Mouse (Mus musculus) limb, embryonic 12.5 days (tissue): Measurements from ENCODE around the gene Cdkal1. TPM values are rescaled to one million over a fixed set of nuclear protein-coding genes. Genes with fewer than 3 reads are reported as not detected.

Experiments used
- ATAC-seq: fragments of 200-750 bp; cut with Nextera tagmentation; 2 replicates; pipeline ENCODE4 v1.8.0; 2017; ENCODE audit warnings: low read depth, moderate TSS enrichment; ENCODE audit not compliant: insufficient number of reproducible peaks, insufficient read depth, low FRiP score, low TSS enrichment
- H3K27ac ChIP-seq: fragments of 300-500 bp; sonication (generic); 2 replicates; pipeline ENCODE4 v1.5.1; 2016; ENCODE audit warnings: mild to moderate bottlenecking, moderate library complexity
- H3K27me3 ChIP-seq: fragments of 300-500 bp; sonication (generic); 2 replicates; pipeline ENCODE4 v1.6.1; 2016; ENCODE audit warnings: mild to moderate bottlenecking, moderate library complexity
- H3K36me3 ChIP-seq: fragments of 300-500 bp; sonication (generic); 2 replicates; pipeline ENCODE4 v1.6.1; 2016; ENCODE audit warnings: mild to moderate bottlenecking, moderate library complexity
- H3K4me1 ChIP-seq: fragments of 300-500 bp; sonication (generic); replicated peaks from 2 replicates; pipeline ENCODE4 v1.6.1; 2016
- H3K4me2 ChIP-seq: fragments of 300-500 bp; sonication (generic); 2 replicates; pipeline ENCODE4 v1.6.1; 2016; ENCODE audit warnings: mild to moderate bottlenecking, moderate library complexity
- H3K4me3 ChIP-seq: fragments of 300-500 bp; sonication (generic); replicated peaks from 2 replicates; pipeline ENCODE4 v1.5.1; 2016; ENCODE audit warnings: mild to moderate bottlenecking
- H3K9ac ChIP-seq: fragments of 300-500 bp; sonication (generic); replicated peaks from 2 replicates; pipeline ENCODE4 v1.6.1; 2016; ENCODE audit warnings: mild to moderate bottlenecking, moderate library complexity
- H3K9me3 ChIP-seq: fragments of 300-500 bp; sonication (generic); 2 replicates; pipeline ENCODE4 v1.6.1; 2016; ENCODE audit warnings: mild to moderate bottlenecking, moderate library complexity
- WGBS: fragments of 180-500 bp; shearing (Covaris S2); methylation state at CpG from one replicate; pipeline ENCODE4 v1.1.7; 2016; 5-methylcytosine and 5-hydroxymethylcytosine counted together
- polyA plus RNA-seq: library from polyadenylated mRNA; unstranded; fragments of >200 nt; fragmentation: Nextera tagmentation; extraction: Ambion mirVana; gene quantifications from 2 replicates; pipeline ENCODE4 v1.2.1, GENCODE M21; 2016

Cdkal1 gene
- polyA plus RNA-seq, 1 experiment from 2014 or later: 42.4 TPM

DNA sequence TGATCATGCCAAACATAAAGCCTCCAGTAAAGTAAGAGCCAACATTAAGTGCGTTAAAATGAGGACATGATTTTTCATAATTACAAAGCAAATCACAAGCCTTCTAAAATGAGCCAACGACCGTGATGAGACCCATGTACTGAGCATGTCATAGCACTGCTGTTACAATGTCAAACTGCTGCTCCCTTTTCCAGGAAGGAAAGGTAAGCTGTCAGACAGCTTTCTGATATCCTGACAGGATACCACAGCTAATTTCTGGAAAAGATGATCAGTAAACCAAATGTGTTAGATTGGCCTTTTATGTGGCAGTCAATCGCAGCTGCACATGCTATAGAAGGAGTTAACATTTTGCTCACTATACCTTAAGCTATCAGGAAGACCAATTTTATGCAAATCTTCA lies 44.7 kb downstream of the Cdkal1 start:
- H3K4me3 ChIP-seq: no peak overlapping the region
- no peaks in the 10 kb centered on the region for H3K27me3 ChIP-seq
- ATAC-seq: no peak
- H3K9me3 ChIP-seq: no peaks in the 10 kb centered on the region
- H3K27ac ChIP-seq: no peak overlapping the region
- WGBS: 91% methylated on average over 4 of the region's 4 CpGs
- no peaks in the 10 kb centered on the region; the same call in 1 of the 2 replicates for H3K4me1 ChIP-seq
- no peak overlapping the region for H3K4me2 ChIP-seq
- H3K9ac ChIP-seq: no peak overlapping the region
- H3K36me3 ChIP-seq: no peaks in the 10 kb centered on the region

DNA sequence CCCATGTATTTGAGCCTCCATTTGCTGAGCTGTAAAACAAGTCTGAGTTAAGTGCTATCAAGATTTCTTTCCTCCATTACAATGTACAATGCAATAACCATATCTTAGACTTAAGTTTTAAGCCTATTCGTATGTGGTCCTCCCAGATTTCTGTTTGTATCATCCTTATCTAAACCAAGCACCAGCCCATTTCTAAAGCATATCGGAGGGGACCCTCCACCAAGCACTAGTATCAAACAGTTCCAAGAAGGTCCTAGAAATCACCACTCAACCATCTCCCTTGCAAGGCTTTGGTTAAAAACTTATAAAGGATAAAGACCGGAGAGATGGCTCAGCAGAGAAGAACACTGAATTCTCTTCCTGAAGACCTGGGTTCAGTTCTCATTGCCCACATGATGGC lies 47.1 kb downstream of the Cdkal1 start:
- Histone ChIP-seq H3K9ac (no peak overlapping the region), H3K27ac (no peak overlapping the region), H3K4me3 (no peak overlapping the region), H3K4me2 (no peak overlapping the region), H3K9me3 (no peaks in the 10 kb centered on the region), H3K27me3 (no peaks in the 10 kb centered on the region), H3K4me1 (no peaks in the 10 kb centered on the region; the same call in 1 of the 2 replicates), H3K36me3 (no peaks in the 10 kb centered on the region)
- ATAC-seq: no peak
- WGBS: 92% methylated on average over 3 of the region's 3 CpGs

DNA sequence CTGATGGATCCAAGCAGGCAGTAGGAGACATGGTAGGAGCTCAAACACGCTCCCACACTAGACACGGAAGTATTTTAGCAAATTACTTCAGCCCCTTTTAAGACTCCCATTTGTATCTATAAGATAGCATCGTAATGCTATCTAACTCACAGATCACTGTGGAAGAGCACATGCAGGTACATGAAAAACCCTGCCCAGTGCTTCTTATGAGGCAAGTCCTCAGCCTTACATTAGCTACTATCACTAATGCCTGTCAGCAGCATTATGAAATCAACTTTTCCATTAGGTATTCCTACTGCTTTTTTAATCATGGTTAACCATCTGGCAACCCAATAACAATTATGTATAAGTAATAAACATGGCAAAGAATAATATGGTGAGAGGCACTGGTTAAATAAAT lies 47.5 kb downstream of the Cdkal1 start:
- ATAC-seq: no peak

DNA sequence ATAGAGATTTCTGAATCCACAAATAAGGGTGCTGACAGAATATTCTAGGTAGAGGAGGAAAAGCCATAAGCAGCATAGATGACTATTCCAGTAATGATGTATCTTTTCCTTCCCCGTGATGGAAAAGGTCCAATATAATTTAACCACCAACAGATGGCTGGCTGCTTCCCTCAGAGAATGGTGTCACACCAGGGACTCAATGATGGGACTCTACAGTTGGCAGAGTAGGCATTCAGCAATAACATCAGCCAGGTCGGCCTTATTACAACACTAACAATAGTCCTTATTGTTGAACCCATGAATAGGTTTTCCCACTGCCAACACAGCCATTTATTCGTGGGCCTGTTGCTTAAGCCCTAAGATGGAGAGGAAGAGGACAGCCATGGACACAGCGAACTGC lies 48.6 kb downstream of the Cdkal1 start:
- no peak overlapping the region for H3K9ac ChIP-seq
- WGBS: 86% methylated on average over 4 of the region's 4 CpGs
- H3K4me3 ChIP-seq: no peak overlapping the region
- no peak for ATAC-seq
- no peaks in the 10 kb centered on the region for H3K27me3 ChIP-seq
- H3K4me1 ChIP-seq: no peaks in the 10 kb centered on the region; the same call in 1 of the 2 replicates
- no peak overlapping the region for H3K4me2 ChIP-seq
- H3K27ac ChIP-seq: no peak overlapping the region
- H3K9me3 ChIP-seq: no peaks in the 10 kb centered on the region
- no peaks in the 10 kb centered on the region for H3K36me3 ChIP-seq

More for the DNA sequence above, 47.5 kb downstream of the Cdkal1 start:
- Histone ChIP-seq H3K4me2 (no peak overlapping the region), H3K4me3 (no peak overlapping the region), H3K36me3 (no peaks in the 10 kb centered on the region), H3K9ac (no peak overlapping the region), H3K27ac (no peak overlapping the region), H3K9me3 (no peaks in the 10 kb centered on the region), H3K27me3 (no peaks in the 10 kb centered on the region), H3K4me1 (no peaks in the 10 kb centered on the region; the same call in 1 of the 2 replicates)
- WGBS: 98% methylated on average over 3 of the region's 3 CpGs

DNA sequence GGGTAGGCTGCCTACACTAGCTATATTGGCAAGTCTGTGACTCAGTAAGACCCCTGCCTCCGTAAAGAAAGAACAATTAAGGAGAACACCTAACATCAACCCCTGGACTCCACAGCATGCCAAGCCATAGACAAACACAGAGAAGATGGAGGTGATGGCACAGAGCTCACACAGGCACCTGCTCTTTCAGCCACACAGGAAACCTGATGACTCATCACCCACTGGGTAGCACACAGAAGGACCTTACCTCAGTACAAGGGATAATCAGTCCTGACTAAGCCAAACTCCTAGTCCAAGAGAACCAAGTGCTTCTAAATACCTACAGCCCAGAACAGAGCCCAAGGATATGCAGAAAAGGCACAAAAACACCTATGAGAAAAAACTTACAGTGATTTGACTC lies 50.2 kb downstream of the Cdkal1 start:
- H3K27me3 ChIP-seq: no peaks in the 10 kb centered on the region
- no peaks in the 10 kb centered on the region for H3K36me3 ChIP-seq
- H3K4me3 ChIP-seq: no peak overlapping the region
- no peaks in the 10 kb centered on the region; the same call in 1 of the 2 replicates for H3K4me1 ChIP-seq
- H3K9ac ChIP-seq: no peak overlapping the region
- ATAC-seq: no peak
- no peak overlapping the region for H3K4me2 ChIP-seq
- no peaks in the 10 kb centered on the region for H3K9me3 ChIP-seq
- no peak overlapping the region for H3K27ac ChIP-seq
- 92% methylated on average over 1 of the region's 1 CpGs for WGBS

DNA sequence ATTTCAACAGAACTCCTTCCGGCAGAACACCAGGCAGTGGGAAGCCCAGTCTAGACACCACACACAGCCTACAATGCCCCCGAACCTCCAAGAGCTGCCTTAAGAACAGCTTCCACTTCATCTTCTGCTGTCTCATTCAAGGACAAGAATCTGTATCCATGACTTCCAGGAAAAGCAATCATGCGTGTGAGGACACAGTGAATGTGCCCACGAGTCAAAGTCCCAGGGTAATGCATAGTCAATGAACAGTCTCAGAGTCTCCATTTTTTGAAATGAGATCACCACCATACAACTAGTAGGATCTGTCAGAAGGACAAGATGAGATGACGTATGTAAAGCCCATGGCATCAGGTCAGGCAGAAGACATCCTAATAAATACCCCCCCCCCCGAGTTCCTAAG lies 51.4 kb downstream of the Cdkal1 start:
- Histone ChIP-seq H3K4me3 (no peak overlapping the region), H3K36me3 (no peaks in the 10 kb centered on the region), H3K4me1 (no peaks in the 10 kb centered on the region; the same call in 1 of the 2 replicates), H3K27ac (no peak overlapping the region), H3K4me2 (no peak overlapping the region), H3K27me3 (no peaks in the 10 kb centered on the region), H3K9me3 (no peaks in the 10 kb centered on the region), H3K9ac (no peak overlapping the region)
- WGBS: 93% methylated on average over 6 of the region's 6 CpGs
- no peak for ATAC-seq

DNA sequence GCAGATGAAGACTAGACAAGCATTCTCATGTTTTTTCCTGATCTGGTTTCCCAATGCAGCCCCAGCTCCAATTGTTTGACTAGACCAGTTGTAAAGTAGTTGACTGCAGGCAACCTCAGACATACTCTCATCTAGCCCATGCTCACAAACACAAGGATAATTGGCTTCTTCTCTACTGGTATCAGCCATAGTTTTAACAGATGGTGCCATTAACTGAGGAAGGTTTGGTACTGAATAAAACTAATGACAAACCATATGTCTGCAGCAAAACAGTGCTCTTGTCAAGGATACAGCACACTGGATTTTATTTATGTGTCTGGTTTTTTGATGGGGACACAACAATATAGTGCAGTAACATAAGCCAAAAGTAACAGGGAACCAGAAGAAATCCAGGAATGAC lies 52.8 kb downstream of the Cdkal1 start:
- Histone ChIP-seq H3K27me3 (no peaks in the 10 kb centered on the region), H3K9me3 (no peaks in the 10 kb centered on the region), H3K4me1 (no peaks in the 10 kb centered on the region; the same call in 1 of the 2 replicates), H3K4me2 (no peak overlapping the region), H3K9ac (no peak overlapping the region), H3K36me3 (no peaks in the 10 kb centered on the region), H3K27ac (no peak overlapping the region), H3K4me3 (no peak overlapping the region)
- no peak for ATAC-seq

DNA sequence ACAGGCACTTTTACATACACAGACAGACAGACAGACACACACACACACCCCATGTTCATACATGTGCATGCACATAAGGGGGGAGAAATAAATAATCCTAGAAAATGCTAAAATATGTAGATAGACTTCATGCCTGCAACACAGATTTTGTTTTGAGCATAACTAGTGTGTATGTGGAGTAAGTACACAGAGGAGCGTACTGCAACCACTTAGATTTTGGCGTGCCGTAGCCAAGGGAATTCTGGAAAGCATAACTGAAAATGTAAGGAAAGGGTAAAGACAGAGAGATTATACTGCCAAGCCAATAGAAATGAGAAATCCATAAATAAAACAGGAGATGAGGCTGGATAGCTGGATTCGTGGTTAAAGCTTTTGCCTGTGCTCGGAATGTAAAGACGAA lies 55.4 kb downstream of the Cdkal1 start:
- 92% methylated on average over 6 of the region's 6 CpGs for WGBS

DNA sequence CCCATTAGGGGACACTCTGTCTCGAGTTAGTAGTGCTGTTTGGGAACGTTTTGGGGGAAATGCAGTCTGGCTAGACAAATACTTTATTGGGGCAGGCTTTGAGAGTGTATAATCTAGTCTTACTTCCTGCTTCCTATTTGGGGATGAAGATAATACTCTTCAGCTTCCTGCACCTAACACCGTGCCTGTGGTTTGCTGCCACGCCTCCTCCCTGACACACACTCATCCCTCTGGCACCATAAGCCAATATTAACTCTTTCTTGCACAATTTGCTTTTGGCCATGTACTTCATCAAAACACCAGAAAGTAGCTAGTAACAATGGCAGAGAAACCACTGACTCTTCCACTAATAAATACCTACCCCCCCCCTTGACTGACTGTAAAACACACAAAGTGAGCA lies 63.4 kb downstream of the Cdkal1 start:
- no peaks in the 10 kb centered on the region for H3K36me3 ChIP-seq
- 62% methylated on average over 4 of the region's 4 CpGs for WGBS
- no peaks in the 10 kb centered on the region for H3K27me3 ChIP-seq
- H3K9me3 ChIP-seq: no peaks in the 10 kb centered on the region
- no peak overlapping the region for H3K4me3 ChIP-seq
- no peak overlapping the region for H3K4me2 ChIP-seq
- H3K9ac ChIP-seq: no peak overlapping the region
- ATAC-seq: no peak
- no peak overlapping the region for H3K27ac ChIP-seq
- no peaks in the 10 kb centered on the region for H3K4me1 ChIP-seq

More for the DNA sequence above, 55.4 kb downstream of the Cdkal1 start:
- Histone ChIP-seq H3K4me2 (no peak overlapping the region), H3K27ac (no peak overlapping the region), H3K4me1 (no peaks in the 10 kb centered on the region; the same call in 1 of the 2 replicates), H3K4me3 (no peak overlapping the region), H3K9me3 (no peaks in the 10 kb centered on the region), H3K27me3 (no peaks in the 10 kb centered on the region), H3K36me3 (no peaks in the 10 kb centered on the region), H3K9ac (no peak overlapping the region)
- ATAC-seq: no peak

DNA sequence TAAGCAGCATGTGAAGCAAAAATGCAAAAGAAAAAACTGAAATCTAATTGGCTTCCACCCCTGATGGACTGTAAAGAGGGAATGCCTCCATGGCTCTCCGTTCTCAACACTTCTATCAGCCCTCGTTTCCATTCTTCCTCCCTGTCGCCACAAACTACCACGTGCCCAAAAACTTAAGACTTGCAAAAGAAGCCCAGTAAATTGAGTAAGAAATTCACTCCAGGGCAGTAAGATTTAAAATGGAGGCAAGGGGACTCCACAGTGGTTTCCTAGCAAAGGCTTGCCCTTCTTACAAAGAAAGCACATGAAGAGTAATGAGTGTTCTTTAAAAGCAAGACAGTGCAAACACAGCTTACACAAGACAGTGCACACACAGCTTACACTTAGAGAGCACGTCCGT lies 64.0 kb downstream of the Cdkal1 start:
- no peak overlapping the region for H3K4me3 ChIP-seq
- no peaks in the 10 kb centered on the region for H3K9me3 ChIP-seq
- no peaks in the 10 kb centered on the region for H3K4me1 ChIP-seq
- H3K4me2 ChIP-seq: no peak overlapping the region
- no peak for ATAC-seq
- H3K36me3 ChIP-seq: no peaks in the 10 kb centered on the region
- WGBS: 88% methylated on average over 6 of the region's 6 CpGs
- no peaks in the 10 kb centered on the region for H3K27me3 ChIP-seq
- no peak overlapping the region for H3K9ac ChIP-seq
- H3K27ac ChIP-seq: no peak overlapping the region

DNA sequence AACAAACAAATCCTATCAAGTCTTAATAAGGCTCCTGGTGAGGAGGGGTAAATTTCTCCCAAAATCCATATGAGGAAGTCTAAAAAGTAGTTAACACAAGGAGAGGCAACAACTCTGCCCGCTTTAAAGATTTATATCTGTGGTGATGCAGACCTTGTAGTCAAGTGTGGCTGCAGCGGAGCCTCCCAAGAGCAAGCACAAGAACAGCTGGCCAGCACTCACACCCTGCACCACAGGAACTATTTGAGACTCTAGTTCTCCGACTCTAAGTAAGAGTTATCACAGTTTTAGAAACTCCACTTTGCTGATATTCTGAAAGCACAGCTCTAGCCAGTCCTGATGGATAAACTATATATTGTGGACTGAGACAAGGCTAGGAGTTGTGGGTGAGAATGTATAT lies 68.5 kb downstream of the Cdkal1 start:
- WGBS: 70% methylated on average over 3 of the region's 3 CpGs
- no peak overlapping the region for H3K27ac ChIP-seq
- no peaks in the 10 kb centered on the region for H3K36me3 ChIP-seq
- no peak overlapping the region for H3K9ac ChIP-seq
- H3K9me3 ChIP-seq: no peaks in the 10 kb centered on the region
- H3K4me1 ChIP-seq: no peaks in the 10 kb centered on the region
- no peak overlapping the region for H3K4me2 ChIP-seq
- no peak for ATAC-seq
- no peak overlapping the region for H3K4me3 ChIP-seq
- no peaks in the 10 kb centered on the region for H3K27me3 ChIP-seq

DNA sequence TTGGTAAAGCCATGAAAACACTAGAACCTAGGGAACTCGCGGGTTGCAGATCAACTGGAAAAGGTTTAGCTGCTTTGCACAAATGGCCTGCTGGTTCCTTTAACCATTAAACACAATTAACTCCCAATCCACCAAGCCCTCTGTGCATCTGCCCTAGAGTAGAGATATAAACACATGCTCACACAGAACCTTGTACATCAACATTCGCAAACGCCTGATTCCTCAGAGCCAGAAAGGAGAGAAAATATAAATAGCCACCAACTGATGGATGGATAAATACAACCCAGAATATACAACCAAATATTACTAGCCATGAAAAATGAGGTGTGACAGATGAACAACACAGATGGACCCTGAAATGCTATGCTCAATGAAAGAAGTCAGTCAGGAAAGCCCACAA lies 70.6 kb downstream of the Cdkal1 start:
- Histone ChIP-seq H3K27ac (no peak overlapping the region), H3K4me1 (0 out of 2 replicates have a peak, but pooled peaks cover 6% of the 10 kb centered on the region), H3K27me3 (no peaks in the 10 kb centered on the region), H3K9ac (no peak overlapping the region), H3K4me2 (no peak overlapping the region), H3K4me3 (no peak overlapping the region), H3K36me3 (no peaks in the 10 kb centered on the region), H3K9me3 (no peaks in the 10 kb centered on the region)
- 79% methylated on average over 4 of the region's 4 CpGs for WGBS
- no peak for ATAC-seq
